Mouse (Mus musculus): ENCODE results near the gene Urod.

GRCm38 (mm10) chr4:117017738-117018137 lies 23.5 kb upstream of the Urod start:
- TF ChIP-seq CTCF (IDR thresholded peaks at IDR 0.05; ENCODE audit: low read depth) (peak; percentile 36), EP300 (optimal IDR thresholded peaks at IDR 0.05) (no peak)
